8 mouse cellular contexts compared by ENCODE assay signal in the genomic region with DNA sequence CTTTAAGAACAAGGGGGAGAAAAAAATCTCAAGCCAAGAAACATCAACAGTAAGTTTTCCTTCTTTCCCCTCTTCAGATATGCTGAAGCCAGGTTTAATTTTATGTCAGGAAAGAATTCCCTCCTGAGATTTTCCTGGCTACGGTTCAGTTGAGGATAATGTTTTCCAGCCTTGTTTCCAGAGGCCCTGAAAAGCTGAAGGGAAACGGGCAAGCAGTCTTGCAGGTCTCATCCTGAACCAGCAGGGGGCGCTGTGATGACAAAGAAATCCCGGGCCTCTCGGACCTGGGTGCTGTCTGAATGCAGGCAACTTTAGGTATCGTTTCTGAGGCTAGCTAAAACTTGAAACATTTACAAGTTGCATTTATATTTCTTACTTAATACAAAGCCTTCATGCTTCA.
DNase-seq lines count a peak whose midpoint lies in the region; ATAC-seq and TF ChIP-seq lines count a peak whose summit lies in the region.

No protein-coding gene starts in this region.

- H3K4me1 ChIP-seq in heart, embryonic 10.5 days, result peaks cover 3% of the 10 kb centered on the region; the same call in 1 of the 2 replicates
- peaks cover 6% of the 10 kb centered on the region for H3K4me1 ChIP-seq in heart, adult 2 months (ENCODE audit: control insufficient read depth, insufficient read depth, low read length)
- no peaks in the 10 kb centered on the region for H3K4me1 ChIP-seq in kidney, postnatal 0 days (replicated peaks; ENCODE audit: insufficient read depth, low read length)
- H3K4me1 ChIP-seq in liver, embryonic 13.5 days (replicated peaks), result no peaks in the 10 kb centered on the region
- H3K4me1 ChIP-seq in neural tube, embryonic 12.5 days, result no peaks in the 10 kb centered on the region
- 0 out of 2 replicates have a peak, but pooled peaks cover 2% of the 10 kb centered on the region for H3K4me1 ChIP-seq in stomach, postnatal 0 days (replicated peaks; ENCODE audit: control insufficient read depth, insufficient read depth)

- DNase-seq in heart, adult 11 months, result peak; percentile 98
- no peak for DNase-seq in heart, embryonic 10.5 days (ENCODE audit: low spot score)
- DNase-seq in embryo, embryonic 11.5 days (ENCODE audit: low read depth, low spot score), result peak; percentile 70
- peak; percentile 84 to 88 for DNase-seq in heart, adult 2 months
- DNase-seq in kidney, postnatal 0 days (ENCODE audit: low spot score), result peak; percentile 92
- peak; percentile 20 for DNase-seq in liver, embryonic 13.5 days
- peak; percentile 69 for DNase-seq in stomach, postnatal 0 days (ENCODE audit: low spot score)

- H3K36me3 ChIP-seq in heart, embryonic 10.5 days, result no peaks in the 10 kb centered on the region
- H3K36me3 ChIP-seq in heart, adult 2 months (ENCODE audit: control insufficient read depth, insufficient read depth, low read length), result no peaks in the 10 kb centered on the region
- no peaks in the 10 kb centered on the region for H3K36me3 ChIP-seq in kidney, postnatal 0 days (ENCODE audit: insufficient read depth, low read length)
- no peaks in the 10 kb centered on the region for H3K36me3 ChIP-seq in liver, embryonic 13.5 days
- no peaks in the 10 kb centered on the region for H3K36me3 ChIP-seq in neural tube, embryonic 12.5 days
- no peaks in the 10 kb centered on the region for H3K36me3 ChIP-seq in stomach, postnatal 0 days (ENCODE audit: control insufficient read depth, insufficient read depth, low read length)

- H3K9ac ChIP-seq in heart, adult 2 months (ENCODE audit: low read depth, low read length), result no peak overlapping the region
- H3K9ac ChIP-seq in kidney, postnatal 0 days (ENCODE audit: low read depth, low read length), result no peak overlapping the region
- no peak overlapping the region for H3K9ac ChIP-seq in liver, embryonic 13.5 days
- no peak overlapping the region for H3K9ac ChIP-seq in neural tube, embryonic 12.5 days
- no peak overlapping the region for H3K9ac ChIP-seq in stomach, postnatal 0 days (ENCODE audit: low read length)

- 0 out of 2 replicates have a peak, but pooled peaks have one; percentile 50 for TF ChIP-seq EP300 in heart, adult 2 months (IDR thresholded peaks at IDR 0.05; ENCODE audit: insufficient read depth, low read depth, low read length)
- TF ChIP-seq EP300 in stomach, postnatal 0 days (optimal IDR thresholded peaks at IDR 0.05), result no peak

- WGBS in heart, embryonic 10.5 days, result 6% methylated on average over 6 of the region's 6 CpGs
- WGBS in heart, adult 2 months, result 1% methylated on average over 6 of the region's 6 CpGs
- 0% methylated on average over 6 of the region's 6 CpGs for WGBS in kidney, postnatal 0 days
- 5% methylated on average over 6 of the region's 6 CpGs for WGBS in liver, embryonic 13.5 days (ENCODE audit: insufficient replicate concordance)
- WGBS in neural tube, embryonic 12.5 days, result 7% methylated on average over 6 of the region's 6 CpGs
- WGBS in stomach, postnatal 0 days, result under 1% methylated on average over 6 of the region's 6 CpGs

- no peak overlapping the region for H3K27ac ChIP-seq in heart, embryonic 10.5 days
- H3K27ac ChIP-seq in heart, adult 2 months, result no peak overlapping the region
- H3K27ac ChIP-seq in kidney, postnatal 0 days, result no peak overlapping the region
- H3K27ac ChIP-seq in liver, embryonic 13.5 days, result no peak overlapping the region
- H3K27ac ChIP-seq in neural tube, embryonic 12.5 days, result no peak overlapping the region
- no peak overlapping the region for H3K27ac ChIP-seq in stomach, postnatal 0 days (replicated peaks)

- intact Hi-C loops in heart, adult 2 months (cut with DNase I), result loop anchor here (1.0 kb wide), 3 partner anchors 148 to 332 kb away; no protein-coding TSS in a partner anchor

- TF ChIP-seq CTCF in heart, adult 2 months (IDR thresholded peaks at IDR 0.05), result no peak
- peak; percentile 96 for TF ChIP-seq CTCF in kidney, postnatal 0 days (IDR thresholded peaks at IDR 0.05; ENCODE audit: low read depth)
- TF ChIP-seq CTCF in stomach, postnatal 0 days (IDR thresholded peaks at IDR 0.05; ENCODE audit: low read depth), result peak; percentile 90

- H3K4me3 ChIP-seq in heart, embryonic 10.5 days, result no peak overlapping the region
- no peak overlapping the region for H3K4me3 ChIP-seq in heart, adult 2 months
- no peak overlapping the region for H3K4me3 ChIP-seq in kidney, postnatal 0 days (replicated peaks; ENCODE audit: low read depth, low read length)
- no peak overlapping the region for H3K4me3 ChIP-seq in liver, embryonic 13.5 days (replicated peaks)
- no peak overlapping the region for H3K4me3 ChIP-seq in neural tube, embryonic 12.5 days
- no peak overlapping the region for H3K4me3 ChIP-seq in stomach, postnatal 0 days (ENCODE audit: low read depth, low read length)

- no peak for TF ChIP-seq POLR2A in heart, adult 2 months (IDR thresholded peaks at IDR 0.05; ENCODE audit: insufficient read depth, low read depth, low read length)

- peak; percentile 58; the same call in 1 of the 2 replicates for ATAC-seq in kidney, postnatal 0 days (replicated peaks; ENCODE audit: low FRiP score, low read depth)
- no peak for ATAC-seq in liver, embryonic 13.5 days (ENCODE audit: low read depth)
- ATAC-seq in neural tube, embryonic 12.5 days (ENCODE audit: low FRiP score, low read depth), result peak; percentile 73; the same call in 1 of the 2 replicates
- peak; percentile 54; the same call in 1 of the 2 replicates for ATAC-seq in stomach, postnatal 0 days (ENCODE audit: low FRiP score, low TSS enrichment)

- H3K79me2 ChIP-seq in heart, adult 2 months (replicated peaks; ENCODE audit: control insufficient read depth, insufficient read depth, low read length), result no peaks in the 10 kb centered on the region

- no peaks in the 10 kb centered on the region for H3K9me3 ChIP-seq in heart, embryonic 10.5 days
- no peaks in the 10 kb centered on the region for H3K9me3 ChIP-seq in kidney, postnatal 0 days (replicated peaks; ENCODE audit: low read length)
- H3K9me3 ChIP-seq in liver, embryonic 13.5 days (replicated peaks), result no peaks in the 10 kb centered on the region
- no peaks in the 10 kb centered on the region for H3K9me3 ChIP-seq in neural tube, embryonic 12.5 days
- no peaks in the 10 kb centered on the region for H3K9me3 ChIP-seq in stomach, postnatal 0 days (ENCODE audit: control insufficient read depth, low read length)

- H3K4me2 ChIP-seq in kidney, postnatal 0 days (ENCODE audit: low read length), result no peak overlapping the region
- H3K4me2 ChIP-seq in liver, embryonic 13.5 days, result no peak overlapping the region
- H3K4me2 ChIP-seq in neural tube, embryonic 12.5 days (replicated peaks), result no peak overlapping the region
- H3K4me2 ChIP-seq in stomach, postnatal 0 days (replicated peaks; ENCODE audit: low read depth), result no peak overlapping the region

- no peaks in the 10 kb centered on the region for H3K27me3 ChIP-seq in heart, embryonic 10.5 days (ENCODE audit: insufficient read depth, poor library complexity, severe bottlenecking)
- no peaks in the 10 kb centered on the region for H3K27me3 ChIP-seq in heart, adult 2 months (ENCODE audit: control insufficient read depth, insufficient read depth, low read length)
- H3K27me3 ChIP-seq in kidney, postnatal 0 days (ENCODE audit: insufficient read depth, low read length), result no peaks in the 10 kb centered on the region
- no peaks in the 10 kb centered on the region for H3K27me3 ChIP-seq in liver, embryonic 13.5 days
- H3K27me3 ChIP-seq in neural tube, embryonic 12.5 days (replicated peaks), result no peaks in the 10 kb centered on the region
- no peaks in the 10 kb centered on the region for H3K27me3 ChIP-seq in stomach, postnatal 0 days (ENCODE audit: control insufficient read depth, insufficient read depth, low read length)
